Mouse (Mus musculus) myocyte (in vitro differentiated cells): ENCODE data around the gene Rcor3.

Source experiments
- E2F4 ChIP-seq: IDR thresholded peaks from one replicate; pipeline ENCODE4 v1.6.1; 2011; ENCODE audit warnings: mild to moderate bottlenecking, control low read depth, moderate library complexity; ENCODE audit not compliant: insufficient read depth
- MAX ChIP-seq: IDR thresholded peaks from one replicate; pipeline ENCODE4 v1.6.1; 2011; ENCODE audit warnings: low read depth, mild to moderate bottlenecking, control low read depth
- MYOD1 ChIP-seq, 3 experiments: IDR thresholded peaks; one replicate each; pipeline ENCODE4 v1.6.1; 2011; ENCODE audit warnings: control low read depth in 2 of 3, low read depth in 2 of 3, mild to moderate bottlenecking in 2 of 3, moderate library complexity in 1 of 3; ENCODE audit not compliant: insufficient read length in 2 of 3, control insufficient read depth in 1 of 3
- MYOG ChIP-seq, 3 experiments: IDR thresholded peaks; one replicate each; pipeline ENCODE4 v1.6.1; 2011; ENCODE audit warnings: control low read depth in 2 of 3, low read depth in 2 of 3, mild to moderate bottlenecking in 2 of 3; ENCODE audit not compliant: insufficient read length in 2 of 3, control insufficient read depth in 1 of 3, insufficient read depth in 1 of 3
- POLR2A ChIP-seq: IDR thresholded peaks from one replicate; pipeline ENCODE4 v1.6.1; 2011; ENCODE audit warnings: low read depth, mild to moderate bottlenecking, control low read depth, moderate library complexity; ENCODE audit not compliant: insufficient read length
- POLR2AphosphoS2 ChIP-seq: IDR thresholded peaks from one replicate; pipeline ENCODE4 v1.6.1; 2011; ENCODE audit warnings: low read depth, control low read depth; ENCODE audit not compliant: insufficient read length
- REST ChIP-seq: IDR thresholded peaks from one replicate; pipeline ENCODE4 v1.6.1; 2011; ENCODE audit warnings: mild to moderate bottlenecking, control low read depth, moderate library complexity; ENCODE audit not compliant: insufficient read depth, insufficient read length
- USF1 ChIP-seq: IDR thresholded peaks from one replicate; pipeline ENCODE4 v1.6.1; 2011; ENCODE audit warnings: low read depth, mild to moderate bottlenecking, control low read depth, moderate library complexity

GRCm38 (mm10) chr1:192116262-192116661 is 21.6 kb downstream of the Rcor3 start:
- TF ChIP-seq POLR2A (no peak), POLR2AphosphoS2 (no peak), USF1 (no peak), MAX (no peak), MYOG (IDR thresholded peaks at IDR 0.05; ENCODE audit: control insufficient read depth in 1 of 3, insufficient read depth in 1 of 3, insufficient read length in 2 of 3, low read depth in 2 of 3) (no peak), REST (no peak), E2F4 (no peak), MYOD1 (IDR thresholded peaks at IDR 0.05; ENCODE audit: control insufficient read depth in 1 of 3, insufficient read length in 2 of 3, low read depth in 2 of 3) (no peak)
